Mouse (Mus musculus): ENCODE data around the gene Olfr1220. TPM values are rescaled to one million over a fixed set of nuclear protein-coding genes. Genes with fewer than 3 reads are reported as not detected.

The Olfr1220 gene
- not detected in 2 replicates for polyA plus RNA-seq (2015; fragmentation: Nextera tagmentation; extraction: Ambion mirVana)

- H3K9me3 ChIP-seq (replicated peaks; ENCODE audit: control insufficient read depth, low read length, poor library complexity, severe bottlenecking), result no peaks in the 10 kb centered on the region
- no peak for ATAC-seq
- no peaks in the 10 kb centered on the region for H3K4me1 ChIP-seq (ENCODE audit: control insufficient read depth, insufficient read depth, low read length)
- H3K9ac ChIP-seq (ENCODE audit: low read depth, low read length), result no peak within 1 kb of the TSS
- no peak within 1 kb of the TSS for H3K27ac ChIP-seq (ENCODE audit: low read length)
- no peaks in the 10 kb centered on the region for H3K36me3 ChIP-seq (ENCODE audit: control insufficient read depth, insufficient read depth, low read length)
- H3K4me2 ChIP-seq (ENCODE audit: low read length), result no peak within 1 kb of the TSS
- no peaks in the 10 kb centered on the region for H3K27me3 ChIP-seq (ENCODE audit: control insufficient read depth, insufficient read depth, low read depth, low read length)
- no peak within 1 kb of the TSS for H3K4me3 ChIP-seq (ENCODE audit: low read depth, low read length)
- WGBS, result 80% methylated on average over 3 of the region's 3 CpGs
These were observed at the start of gene Olfr1220 for GRCm38 (mm10) chr2:89106735-89107134. TSS of gene Olfr1220 (minus strand) at chr2:89106835.

GRCm38 (mm10) chr2:89151460-89151859 is 44.8 kb upstream of the Olfr1220 start, which contains the start of gene Olfr1223:
TSS of gene Olfr1223 (minus strand) at chr2:89151560.
- H3K36me3 ChIP-seq (ENCODE audit: control insufficient read depth, insufficient read depth, low read length), result no peaks in the 10 kb centered on the region
- no peak within 1 kb of the TSS for H3K4me3 ChIP-seq (ENCODE audit: low read depth, low read length)
- H3K9ac ChIP-seq (ENCODE audit: low read depth, low read length), result no peak within 1 kb of the TSS
- H3K27ac ChIP-seq (ENCODE audit: low read length), result no peak within 1 kb of the TSS
- no peak within 1 kb of the TSS for H3K4me2 ChIP-seq (ENCODE audit: low read length)
- H3K9me3 ChIP-seq (replicated peaks; ENCODE audit: control insufficient read depth, low read length, poor library complexity, severe bottlenecking), result no peaks in the 10 kb centered on the region
- H3K4me1 ChIP-seq (ENCODE audit: control insufficient read depth, insufficient read depth, low read length), result no peaks in the 10 kb centered on the region
- no peak for ATAC-seq
- no peaks in the 10 kb centered on the region for H3K27me3 ChIP-seq (ENCODE audit: control insufficient read depth, insufficient read depth, low read depth, low read length)
- 73% methylated on average over 1 of the region's 1 CpGs for WGBS

GRCm38 (mm10) chr2:89132954-89133353 is 26.3 kb upstream of the Olfr1220 start, which contains the start of gene Olfr1222:
TSS of gene Olfr1222 (minus strand) at chr2:89133054.
- no peaks in the 10 kb centered on the region for H3K9me3 ChIP-seq (replicated peaks; ENCODE audit: control insufficient read depth, low read length, poor library complexity, severe bottlenecking)
- no peaks in the 10 kb centered on the region for H3K27me3 ChIP-seq (ENCODE audit: control insufficient read depth, insufficient read depth, low read depth, low read length)
- 82% methylated on average over 3 of the region's 3 CpGs for WGBS
- no peaks in the 10 kb centered on the region for H3K4me1 ChIP-seq (ENCODE audit: control insufficient read depth, insufficient read depth, low read length)
- H3K4me3 ChIP-seq (ENCODE audit: low read depth, low read length), result no peak within 1 kb of the TSS
- no peaks in the 10 kb centered on the region for H3K36me3 ChIP-seq (ENCODE audit: control insufficient read depth, insufficient read depth, low read length)
- H3K9ac ChIP-seq (ENCODE audit: low read depth, low read length), result no peak within 1 kb of the TSS
- H3K27ac ChIP-seq (ENCODE audit: low read length), result no peak within 1 kb of the TSS
- no peak for ATAC-seq
- H3K4me2 ChIP-seq (ENCODE audit: low read length), result no peak within 1 kb of the TSS

GRCm38 (mm10) chr2:89117183-89117582 is 10.5 kb upstream of the Olfr1220 start, which contains the start of gene Olfr1221:
TSS of gene Olfr1221 (minus strand) at chr2:89117283.
- H3K4me3 ChIP-seq (ENCODE audit: low read depth, low read length), result no peak within 1 kb of the TSS
- no peak within 1 kb of the TSS for H3K27ac ChIP-seq (ENCODE audit: low read length)
- H3K9me3 ChIP-seq (replicated peaks; ENCODE audit: control insufficient read depth, low read length, poor library complexity, severe bottlenecking), result no peaks in the 10 kb centered on the region; the same call in 1 of the 2 replicates
- ATAC-seq, result no peak
- H3K4me1 ChIP-seq (ENCODE audit: control insufficient read depth, insufficient read depth, low read length), result no peaks in the 10 kb centered on the region
- H3K4me2 ChIP-seq (ENCODE audit: low read length), result no peak within 1 kb of the TSS
- WGBS, result 90% methylated on average over 2 of the region's 2 CpGs
- no peaks in the 10 kb centered on the region for H3K27me3 ChIP-seq (ENCODE audit: control insufficient read depth, insufficient read depth, low read depth, low read length)
- no peak within 1 kb of the TSS for H3K9ac ChIP-seq (ENCODE audit: low read depth, low read length)
- no peaks in the 10 kb centered on the region for H3K36me3 ChIP-seq (ENCODE audit: control insufficient read depth, insufficient read depth, low read length)

GRCm38 (mm10) chr2:89105651-89106050 is 984 bp downstream of the Olfr1220 start:
- Histone ChIP-seq H3K9me3 (replicated peaks; ENCODE audit: control insufficient read depth, low read length, poor library complexity, severe bottlenecking) (no peaks in the 10 kb centered on the region), H3K27me3 (ENCODE audit: control insufficient read depth, insufficient read depth, low read depth, low read length) (no peaks in the 10 kb centered on the region), H3K4me3 (ENCODE audit: low read depth, low read length) (no peak overlapping the region), H3K9ac (ENCODE audit: low read depth, low read length) (no peak overlapping the region), H3K36me3 (ENCODE audit: control insufficient read depth, insufficient read depth, low read length) (no peaks in the 10 kb centered on the region), H3K4me2 (ENCODE audit: low read length) (no peak overlapping the region), H3K4me1 (ENCODE audit: control insufficient read depth, insufficient read depth, low read length) (no peaks in the 10 kb centered on the region), H3K27ac (ENCODE audit: low read length) (no peak overlapping the region)
- ATAC-seq, result no peak

GRCm38 (mm10) chr2:89093848-89094247 is 12.8 kb downstream of the Olfr1220 start:
- Histone ChIP-seq H3K4me3 (ENCODE audit: low read depth, low read length) (no peak overlapping the region), H3K4me1 (ENCODE audit: control insufficient read depth, insufficient read depth, low read length) (no peaks in the 10 kb centered on the region), H3K27ac (ENCODE audit: low read length) (no peak overlapping the region), H3K36me3 (ENCODE audit: control insufficient read depth, insufficient read depth, low read length) (no peaks in the 10 kb centered on the region), H3K27me3 (ENCODE audit: control insufficient read depth, insufficient read depth, low read depth, low read length) (no peaks in the 10 kb centered on the region), H3K9me3 (replicated peaks; ENCODE audit: control insufficient read depth, low read length, poor library complexity, severe bottlenecking) (no peaks in the 10 kb centered on the region), H3K4me2 (ENCODE audit: low read length) (no peak overlapping the region), H3K9ac (ENCODE audit: low read depth, low read length) (no peak overlapping the region)
- ATAC-seq, result no peak
- 92% methylated on average over 1 of the region's 1 CpGs for WGBS

- 63% methylated on average over 1 of the region's 1 CpGs for WGBS
- no peak within 1 kb of the TSS for H3K4me2 ChIP-seq (ENCODE audit: low read length)
- no peaks in the 10 kb centered on the region for H3K27me3 ChIP-seq (ENCODE audit: control insufficient read depth, insufficient read depth, low read depth, low read length)
- H3K27ac ChIP-seq (ENCODE audit: low read length), result no peak within 1 kb of the TSS
- no peak within 1 kb of the TSS for H3K4me3 ChIP-seq (ENCODE audit: low read depth, low read length)
- no peak for ATAC-seq
- H3K36me3 ChIP-seq (ENCODE audit: control insufficient read depth, insufficient read depth, low read length), result no peaks in the 10 kb centered on the region
- no peak within 1 kb of the TSS for H3K9ac ChIP-seq (ENCODE audit: low read depth, low read length)
- H3K9me3 ChIP-seq (replicated peaks; ENCODE audit: control insufficient read depth, low read length, poor library complexity, severe bottlenecking), result no peaks in the 10 kb centered on the region
- no peaks in the 10 kb centered on the region for H3K4me1 ChIP-seq (ENCODE audit: control insufficient read depth, insufficient read depth, low read length)
These were observed 23.2 kb downstream of the Olfr1220 start, which contains the start of gene Olfr1219 for GRCm38 (mm10) chr2:89083413-89083812. TSS of gene Olfr1219 (minus strand) at chr2:89083513.

GRCm38 (mm10) chr2:89081487-89081886 is 25.1 kb downstream of the Olfr1220 start:
- no peaks in the 10 kb centered on the region for H3K27me3 ChIP-seq (ENCODE audit: control insufficient read depth, insufficient read depth, low read depth, low read length)
- no peak overlapping the region for H3K9ac ChIP-seq (ENCODE audit: low read depth, low read length)
- no peak overlapping the region for H3K4me3 ChIP-seq (ENCODE audit: low read depth, low read length)
- no peaks in the 10 kb centered on the region for H3K4me1 ChIP-seq (ENCODE audit: control insufficient read depth, insufficient read depth, low read length)
- no peak for ATAC-seq
- H3K9me3 ChIP-seq (replicated peaks; ENCODE audit: control insufficient read depth, low read length, poor library complexity, severe bottlenecking), result no peaks in the 10 kb centered on the region
- no peak overlapping the region for H3K4me2 ChIP-seq (ENCODE audit: low read length)
- no peaks in the 10 kb centered on the region for H3K36me3 ChIP-seq (ENCODE audit: control insufficient read depth, insufficient read depth, low read length)
- H3K27ac ChIP-seq (ENCODE audit: low read length), result no peak overlapping the region

GRCm38 (mm10) chr2:89061087-89061486 is 45.5 kb downstream of the Olfr1220 start, which contains the start of gene Olfr1218:
TSS of gene Olfr1218 (minus strand) at chr2:89061187.
- H3K4me2 ChIP-seq (ENCODE audit: low read length), result no peak within 1 kb of the TSS
- H3K4me1 ChIP-seq (ENCODE audit: control insufficient read depth, insufficient read depth, low read length), result no peaks in the 10 kb centered on the region
- H3K9ac ChIP-seq (ENCODE audit: low read depth, low read length), result no peak within 1 kb of the TSS
- no peak within 1 kb of the TSS for H3K27ac ChIP-seq (ENCODE audit: low read length)
- no peaks in the 10 kb centered on the region for H3K36me3 ChIP-seq (ENCODE audit: control insufficient read depth, insufficient read depth, low read length)
- H3K9me3 ChIP-seq (replicated peaks; ENCODE audit: control insufficient read depth, low read length, poor library complexity, severe bottlenecking), result no peaks in the 10 kb centered on the region
- no peak for ATAC-seq
- H3K4me3 ChIP-seq (ENCODE audit: low read depth, low read length), result no peak within 1 kb of the TSS
- no peaks in the 10 kb centered on the region for H3K27me3 ChIP-seq (ENCODE audit: control insufficient read depth, insufficient read depth, low read depth, low read length)

All from midbrain, embryonic 16.5 days (tissue).